19 mouse cellular contexts compared by ENCODE assay signal in genomic region chr5:73955691-73956090, GRCm38 (mm10).
"Had no signal": no experiment of that assay in that cellular context is flagged by ENCODE, and none has a peak within 500 bp of the region (broad histone marks: within the 10 kb centered on the region; RNA-seq: fewer than 3 reads in every experiment).

No protein-coding gene starts in this region.

- DNase-seq: lung, adult 18-20 months; lung, embryonic 14.5 days; lung, postnatal 14 days; lung, postnatal 36 days; midbrain, embryonic 14.5 days; retina, postnatal 1 day; right cerebral cortex, postnatal 4 days; spleen, adult 18-20 months; thymus, adult 18-20 months; thymus, postnatal 14 days; thymus, postnatal 36 days had no signal

- H3K4me3 ChIP-seq: megakaryocyte, embryonic 14.5 days; midbrain, embryonic 12.5 days; myocyte; neural tube, embryonic 13.5 days; neural tube, embryonic 15.5 days had no signal

- H3K9me3 ChIP-seq: megakaryocyte, embryonic 14.5 days; midbrain, embryonic 12.5 days; neural tube, embryonic 13.5 days; neural tube, embryonic 15.5 days had no signal

- H3K4me2 ChIP-seq: lung, embryonic 14.5 days; midbrain, embryonic 12.5 days; neural tube, embryonic 13.5 days; neural tube, embryonic 15.5 days had no signal

- H3K27me3 ChIP-seq: megakaryocyte, embryonic 14.5 days; midbrain, embryonic 12.5 days; neural tube, embryonic 13.5 days; neural tube, embryonic 15.5 days had no signal

- H3K4me1 ChIP-seq: megakaryocyte, embryonic 14.5 days had no signal

- H3K36me3 ChIP-seq: midbrain, embryonic 12.5 days; neural tube, embryonic 13.5 days; neural tube, embryonic 15.5 days had no signal

- H3K27ac ChIP-seq: liver, embryonic 14.5 days; macrophage; midbrain, embryonic 12.5 days; neural tube, embryonic 13.5 days; neural tube, embryonic 15.5 days had no signal

- H3K9ac ChIP-seq: liver, embryonic 14.5 days; lung, embryonic 14.5 days; midbrain, embryonic 12.5 days; neural tube, embryonic 13.5 days; neural tube, embryonic 15.5 days had no signal

- ATAC-seq: midbrain, embryonic 16.5 days had no signal
